Mouse (Mus musculus) bone marrow, adult 2 months (tissue): Measurements from ENCODE around the gene Prkra.

Source experiments
- CTCF ChIP-seq: fragments of 200-500 bp; IDR thresholded peaks from 2 replicates; pipeline ENCODE4 v1.5.1; 2011; ENCODE audit warnings: low read length, control low read depth; ENCODE audit not compliant: control insufficient read depth, insufficient read depth
- POLR2A ChIP-seq: fragments of 200-500 bp; IDR thresholded peaks from 2 replicates; pipeline ENCODE4 v1.6.1; 2011; ENCODE audit warnings: low read depth, mild to moderate bottlenecking, control low read depth, low read length, borderline replicate concordance; ENCODE audit not compliant: control insufficient read depth

- TF ChIP-seq CTCF (no peak), POLR2A (no peak)
Observed at GRCm38 (mm10) chr2:76611996-76612395, 35.8 kb downstream of the Prkra start.
